In genomic region chr17:35919060-35919715, GRCm38 (mm10) we compare ENCODE assay signal across 8 mouse cellular contexts. TPM values are rescaled to one million over a fixed set of nuclear protein-coding genes. Genes with fewer than 3 reads are reported as not detected.
DNase-seq lines count a peak whose midpoint lies in the region; ATAC-seq lines count a peak whose summit lies in the region.

No protein-coding gene starts in this region.

- intact Hi-C loops in left cerebral cortex, postnatal 10 days (cut with DNase I), result no loop called here

- ATAC-seq in inflammation-experienced regulatory T-cells, adult 6 months, result peak; percentile 57
- ATAC-seq in megakaryocyte-erythroid progenitor cell, adult 5-6 weeks (replicated peaks; ENCODE audit: low FRiP score, low TSS enrichment, poor library complexity, severe bottlenecking), result peak; percentile 45

- peak; percentile 99 for DNase-seq in adipocyte (ENCODE audit: low spot score)
- DNase-seq in embryo, embryonic 10 days (ENCODE audit: low spot score), result peak; percentile 97
- peak; percentile 90 for DNase-seq in gastrocnemius, postnatal 10 days
- peak; percentile 94 to 98 for DNase-seq in left cerebral cortex, postnatal 10 days (ENCODE audit: extremely low spot score in 1 of 2, low spot score in 2 of 2)
- DNase-seq in right cerebral cortex, postnatal 25 days, result peak; percentile 92
- DNase-seq in urinary bladder, postnatal 4 days (ENCODE audit: low spot score in 2 of 2), result peak; percentile 91 to 96

RNA-seq across cellular contexts. Expression of gene Ppp1r10, which starts 3.0 kb away (rescaled TPM):
- 10 to 100 TPM; 31.4 to 47.1 TPM for total RNA-seq in gastrocnemius, postnatal 10 days (2021)
- 10 to 100 TPM; 49.4 to 63.1 (median 51.7) TPM for polyA plus RNA-seq in inflammation-experienced regulatory T-cells, adult 6 months (2017; shearing (Covaris generic))
- 10 to 100 TPM; 57.2 to 66.5 TPM for total RNA-seq in left cerebral cortex, postnatal 10 days (2021)
- 80.8 and 95.1 TPM in 2 replicates for total RNA-seq in megakaryocyte-erythroid progenitor cell, adult 5-6 weeks (2014; fragmentation: Nextera tagmentation)
- 86.4 and 103 TPM in 2 replicates for total RNA-seq in megakaryocyte-erythroid progenitor cell, adult 5-6 weeks (2017)

RNA-seq across cellular contexts. Expression of gene Mrps18b, which starts 3.0 kb away (rescaled TPM):
- 10 to 100 TPM; 44.8 to 54.4 TPM for total RNA-seq in gastrocnemius, postnatal 10 days (2021)
- polyA plus RNA-seq in inflammation-experienced regulatory T-cells, adult 6 months (2017; shearing (Covaris generic)), result 10 to 100 TPM; 35.8 to 82.5 (median 75.5) TPM
- 10 to 100 TPM; 50.4 to 52.0 TPM for total RNA-seq in left cerebral cortex, postnatal 10 days (2021)
- 140 and 175 TPM in 2 replicates for total RNA-seq in megakaryocyte-erythroid progenitor cell, adult 5-6 weeks (2014; fragmentation: Nextera tagmentation)
- total RNA-seq in megakaryocyte-erythroid progenitor cell, adult 5-6 weeks (2017), result 72.7 and 92.6 TPM in 2 replicates

RNA-seq across cellular contexts. Expression of gene Atat1, which starts 9.3 kb away (rescaled TPM):
- 1 to 10 TPM; 6.4 to 9.8 TPM for total RNA-seq in gastrocnemius, postnatal 10 days (2021)
- polyA plus RNA-seq in inflammation-experienced regulatory T-cells, adult 6 months (2017; shearing (Covaris generic)), result 10 to 100 TPM in 2 of 3 experiments, 1 to 10 TPM in 1; 9.5 to 16.2 (median 10.5) TPM
- 100 to 1,000 TPM; 105 to 111 TPM for total RNA-seq in left cerebral cortex, postnatal 10 days (2021)
- 23.1 and 31.9 TPM in 2 replicates for total RNA-seq in megakaryocyte-erythroid progenitor cell, adult 5-6 weeks (2014; fragmentation: Nextera tagmentation)
- total RNA-seq in megakaryocyte-erythroid progenitor cell, adult 5-6 weeks (2017), result 3.0 and 4.3 TPM in 2 replicates

RNA-seq across cellular contexts. Expression of gene 2310061I04Rik, which starts 22.0 kb away (rescaled TPM):
- 10 to 100 TPM; 49.6 to 56.2 TPM for total RNA-seq in gastrocnemius, postnatal 10 days (2021)
- 10 to 100 TPM; 15.3 to 21.6 (median 15.4) TPM for polyA plus RNA-seq in inflammation-experienced regulatory T-cells, adult 6 months (2017; shearing (Covaris generic))
- 10 to 100 TPM; 61.5 to 72.4 TPM for total RNA-seq in left cerebral cortex, postnatal 10 days (2021)
- total RNA-seq in megakaryocyte-erythroid progenitor cell, adult 5-6 weeks (2014; fragmentation: Nextera tagmentation), result 107 and 160 TPM in 2 replicates
- total RNA-seq in megakaryocyte-erythroid progenitor cell, adult 5-6 weeks (2017), result 8.1 and 10.9 TPM in 2 replicates

RNA-seq across cellular contexts. Expression of gene Dhx16, which starts 39.6 kb away (rescaled TPM):
- 10 to 100 TPM; 12.6 to 16.8 TPM for total RNA-seq in gastrocnemius, postnatal 10 days (2021)
- 10 to 100 TPM; 17.4 to 36.1 (median 19.5) TPM for polyA plus RNA-seq in inflammation-experienced regulatory T-cells, adult 6 months (2017; shearing (Covaris generic))
- total RNA-seq in left cerebral cortex, postnatal 10 days (2021), result 10 to 100 TPM; 29.1 to 31.0 TPM
- total RNA-seq in megakaryocyte-erythroid progenitor cell, adult 5-6 weeks (2014; fragmentation: Nextera tagmentation), result 132 and 133 TPM in 2 replicates
- total RNA-seq in megakaryocyte-erythroid progenitor cell, adult 5-6 weeks (2017), result 51.3 and 68.8 TPM in 2 replicates

Comparison
In these comparisons a context has a peak if more than half of its experiments do, and no peak if none do; other contexts are left out.
1. Peak in every context shown above with its lines: DNase-seq and ATAC-seq.